Mouse (Mus musculus) lung, postnatal 0 days (tissue): Measurements from ENCODE around the gene Gria4.

ENCODE experiments used
- CTCF ChIP-seq: IDR thresholded peaks from 2 replicates; pipeline ENCODE4 v1.5.1; 2016; ENCODE audit warnings: antibody characterized with exemption, mild to moderate bottlenecking
- EP300 ChIP-seq: IDR thresholded peaks from 2 replicates; pipeline ENCODE4 v1.6.1; 2016; ENCODE audit warnings: antibody characterized with exemption, mild to moderate bottlenecking, control low read depth

- TF ChIP-seq CTCF (no peak), EP300 (no peak)
Measured at GRCm38 (mm10) chr9:4803151-4803755, 7.2 kb upstream of the Gria4 start.
